Mouse (Mus musculus): ENCODE results near the gene Hyal6.
A peak's percentile ranks its signal among the peaks of the same experiment; 100 is the strongest.

Hyal6 gene

DNA sequence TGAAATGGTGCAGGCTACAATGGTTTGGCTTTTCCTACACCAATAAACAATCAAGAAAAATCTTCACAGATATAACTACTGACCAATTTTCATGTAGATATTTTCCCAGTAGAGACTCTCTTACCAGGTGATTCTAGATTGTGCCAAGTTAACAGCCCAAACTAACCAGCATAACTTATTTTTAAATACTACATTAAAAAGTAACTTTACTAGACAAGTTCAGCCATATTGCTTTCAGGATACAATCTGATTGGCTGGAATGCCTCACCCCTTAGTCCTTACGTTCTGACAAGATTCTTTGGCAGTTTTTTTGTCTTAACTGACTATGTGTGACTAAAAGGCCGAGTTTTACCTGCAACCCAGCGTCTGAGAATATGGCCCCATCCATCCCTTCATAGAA is at the start of gene Hyal6:
TSS of gene Hyal6 (plus strand) at position 301 of the 400 bp plus-strand sequence.
- DNase-seq (ENCODE audit: low read depth, low spot score), result no peak

DNA sequence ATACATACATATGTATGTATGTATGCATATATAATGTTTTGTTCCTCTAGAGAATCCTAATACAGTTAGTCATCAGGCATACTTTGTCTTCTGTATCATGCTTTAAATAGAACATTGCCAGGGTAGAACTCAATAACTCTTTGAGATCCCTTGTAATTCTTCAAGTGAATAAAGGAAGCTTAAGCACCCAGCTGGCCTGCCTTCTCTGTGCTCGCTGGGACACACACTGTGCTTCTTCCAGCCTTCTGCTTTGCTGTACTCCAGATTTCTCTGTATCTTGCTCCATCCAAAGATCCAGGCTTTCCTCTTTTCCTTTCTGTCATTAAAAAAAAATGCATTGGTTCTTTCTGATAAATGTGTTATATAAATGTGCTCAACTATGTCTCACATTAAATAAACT is 45.2 kb upstream of the Hyal6 start:
- DNase-seq (ENCODE audit: low read depth, low spot score), result no peak

DNA sequence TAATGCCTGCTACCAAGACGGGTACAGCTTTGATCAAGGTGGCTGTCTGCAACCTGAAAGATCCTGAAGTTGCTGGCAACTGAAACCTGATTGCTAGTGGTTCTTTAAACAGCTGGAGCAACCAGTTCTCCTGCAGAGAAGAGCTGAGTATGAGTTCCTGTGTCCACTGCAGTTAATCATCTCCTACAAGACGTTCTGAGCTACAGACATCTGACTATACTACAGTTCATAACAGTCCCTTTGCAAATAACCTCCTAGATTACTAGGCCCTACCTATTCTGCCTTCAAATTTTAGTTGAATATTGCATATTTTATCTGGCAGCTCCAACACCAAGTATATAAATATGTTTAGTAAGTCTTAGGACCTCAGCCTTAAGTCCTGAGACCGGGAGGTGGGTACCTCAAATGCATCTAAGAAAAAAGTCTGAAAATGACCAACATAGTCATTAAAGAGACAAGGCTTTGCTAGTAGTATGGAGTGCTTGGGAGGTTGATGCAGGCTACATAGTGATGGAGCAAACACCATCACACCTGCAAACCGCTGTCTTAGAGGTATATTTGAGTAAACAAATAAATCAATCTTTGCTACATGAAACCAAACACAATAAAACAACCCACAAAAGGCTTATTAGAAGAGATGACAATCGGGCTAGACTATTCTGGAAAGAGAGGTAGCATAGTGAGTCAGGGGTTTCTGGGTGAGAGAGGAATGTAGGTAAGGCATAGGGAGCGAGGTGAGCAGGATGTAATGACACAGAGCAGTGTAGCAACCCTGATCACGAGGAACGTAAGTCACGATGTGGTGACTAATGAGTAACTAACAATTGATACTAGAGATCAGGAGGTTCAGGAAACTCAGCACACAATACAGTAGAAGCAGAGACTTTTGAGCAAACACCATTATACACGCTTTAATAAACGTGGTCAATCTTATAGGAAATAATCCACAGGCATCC is 38.3 kb upstream of the Hyal6 start:
- no peak for DNase-seq (ENCODE audit: low read depth, low spot score)

GRCm38 (mm10) chr6:24696117-24696516 is 36.9 kb upstream of the Hyal6 start:
- DNase-seq (ENCODE audit: low read depth, low spot score), result no peak

DNA sequence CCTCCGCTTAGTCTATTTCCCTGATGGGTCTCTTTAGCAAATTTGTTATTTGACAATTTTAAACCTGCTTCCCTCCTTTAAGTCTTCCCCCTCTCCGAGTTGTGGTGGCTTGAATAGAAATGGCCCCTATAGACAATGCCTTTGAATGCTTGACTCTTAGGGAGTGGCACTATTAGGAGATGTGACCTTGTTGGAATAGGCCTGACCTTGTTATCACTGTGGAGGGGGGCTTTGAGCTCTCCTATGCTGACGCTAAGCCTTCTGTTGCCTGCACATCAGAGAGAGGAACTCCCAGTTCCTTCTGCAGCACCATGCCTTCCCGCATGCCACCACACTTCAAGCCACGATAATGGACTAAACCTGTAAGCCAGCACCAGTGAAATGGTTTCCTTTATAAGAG is 35.8 kb upstream of the Hyal6 start:
- DNase-seq (ENCODE audit: low read depth, low spot score), result no peak

DNA sequence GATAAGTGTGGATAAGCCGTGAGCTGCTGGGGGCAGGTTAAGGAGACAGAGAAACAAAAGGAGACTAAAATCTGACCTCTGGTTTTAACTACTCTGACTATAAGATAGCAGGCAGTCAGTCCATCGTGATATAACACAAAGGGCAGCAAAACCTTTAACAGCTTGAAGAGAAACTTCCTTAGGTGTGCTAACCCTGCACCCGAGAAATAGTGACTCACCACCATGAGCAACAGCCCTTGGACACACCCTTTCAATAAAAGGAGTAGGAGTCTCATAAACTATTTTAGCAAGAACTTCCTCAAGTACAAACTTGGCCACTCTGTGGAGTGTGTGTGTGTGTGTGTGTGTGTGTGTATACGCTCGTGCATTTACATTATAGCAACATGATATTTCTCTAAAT is 26.0 kb upstream of the Hyal6 start:
- DNase-seq (ENCODE audit: low read depth, low spot score), result no peak

DNA sequence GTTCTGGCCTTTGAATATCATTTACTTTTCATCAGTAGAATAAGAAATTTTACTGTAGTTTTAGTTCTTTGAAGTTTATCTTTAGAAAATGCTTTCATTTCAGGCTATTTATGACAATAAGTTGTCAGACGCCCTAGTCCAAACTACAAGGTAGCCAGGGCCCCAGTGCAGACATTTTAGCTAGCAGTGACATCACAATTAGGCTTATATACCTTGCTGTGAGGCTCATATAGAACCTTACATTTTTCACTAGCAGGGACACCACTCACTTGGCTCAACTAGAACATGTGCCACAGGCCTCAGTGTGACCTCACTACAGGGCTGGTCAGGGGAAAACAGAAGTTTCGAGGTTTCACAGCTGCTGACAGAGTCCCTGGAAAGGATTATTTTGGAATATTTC is 25.5 kb upstream of the Hyal6 start:
- DNase-seq (ENCODE audit: low read depth, low spot score), result no peak

- DNase-seq (ENCODE audit: low read depth, low spot score), result peak; percentile 11
Measured at GRCm38 (mm10) chr6:24721317-24722099, 11.5 kb upstream of the Hyal6 start.

DNA sequence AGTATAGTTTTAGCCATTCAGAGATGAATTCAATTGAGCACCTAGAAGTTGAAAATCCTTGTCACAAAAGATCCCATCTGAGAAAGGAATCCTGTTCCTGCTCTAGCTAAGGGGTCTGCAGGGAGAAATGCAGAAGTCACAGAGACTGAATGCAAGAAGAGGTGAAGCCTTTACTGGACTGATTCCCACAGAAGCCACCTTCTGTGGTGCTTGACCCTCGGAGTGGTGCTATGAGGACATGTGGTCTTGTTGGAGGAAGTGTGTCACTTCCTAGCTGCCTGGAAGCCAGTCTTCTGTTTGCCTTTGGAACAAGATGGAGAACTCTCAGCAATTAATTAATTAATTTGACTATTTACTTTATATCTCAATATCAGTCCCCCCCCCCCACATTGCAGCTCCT is 4.9 kb upstream of the Hyal6 start:
- DNase-seq (ENCODE audit: low read depth, low spot score), result no peak

DNA sequence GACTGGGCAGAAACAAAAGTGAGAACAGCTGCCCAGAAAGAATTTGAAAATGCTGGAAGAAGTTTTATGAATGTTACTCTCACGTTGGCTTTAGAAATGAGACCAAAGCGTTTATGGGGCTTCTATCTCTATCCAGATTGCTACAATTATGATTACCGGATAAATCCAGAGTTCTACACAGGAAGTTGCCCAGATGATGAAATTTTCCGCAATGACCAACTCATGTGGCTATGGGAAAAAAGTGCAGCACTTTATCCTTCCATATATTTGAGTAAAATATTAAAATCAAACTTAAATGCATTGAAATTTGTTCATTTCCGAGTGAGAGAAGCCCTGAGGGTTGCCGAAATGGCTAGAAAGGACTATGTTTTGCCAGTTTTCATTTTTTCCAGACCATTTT is 1.5 kb downstream of the Hyal6 start:
- DNase-seq (ENCODE audit: low read depth, low spot score), result no peak

DNA sequence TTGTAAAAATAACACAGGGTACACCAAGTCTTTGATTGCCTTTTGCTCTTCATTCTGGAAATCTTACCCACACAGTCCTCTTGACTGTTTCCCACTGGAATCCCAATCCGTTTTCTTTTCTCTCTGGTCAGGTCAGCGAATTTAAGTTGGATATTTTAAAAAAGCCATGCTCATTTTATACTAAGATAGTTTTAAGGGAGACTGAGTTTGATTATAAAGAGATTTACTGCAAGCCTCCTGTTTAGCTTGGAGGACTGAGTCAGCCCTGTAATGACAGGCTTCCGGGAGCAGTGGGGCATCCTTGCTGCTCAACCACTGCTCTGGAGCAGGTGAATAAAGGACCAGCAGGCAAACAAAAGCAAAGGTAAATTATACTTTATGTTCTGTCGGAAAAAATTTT is 15.0 kb downstream of the Hyal6 start, which contains the start of gene Hyal4:
TSS of gene Hyal4 (plus strand) at position 301 of the 400 bp plus-strand sequence.
- DNase-seq (ENCODE audit: low read depth, low spot score), result no peak

DNA sequence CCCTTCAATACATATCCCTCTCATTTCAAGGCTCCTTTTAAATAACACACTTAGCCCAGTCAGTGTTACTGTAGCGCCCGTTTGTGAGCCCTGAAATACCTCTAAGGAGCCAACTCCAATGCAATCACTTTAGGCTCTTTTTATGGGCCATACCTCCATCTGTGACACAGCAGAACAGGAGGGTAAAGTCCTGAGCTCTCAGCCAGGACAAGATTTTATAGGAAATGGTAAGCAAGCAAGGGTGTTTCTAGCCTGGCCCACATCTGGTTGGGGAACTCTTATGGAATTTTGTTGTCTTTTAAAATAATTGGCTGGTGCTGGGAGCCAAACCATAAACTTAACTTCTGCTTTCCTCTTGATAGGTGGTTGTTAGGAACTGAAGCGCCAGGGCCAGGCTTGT is 26.2 kb downstream of the Hyal6 start:
- no peak for DNase-seq (ENCODE audit: low read depth, low spot score)

DNA sequence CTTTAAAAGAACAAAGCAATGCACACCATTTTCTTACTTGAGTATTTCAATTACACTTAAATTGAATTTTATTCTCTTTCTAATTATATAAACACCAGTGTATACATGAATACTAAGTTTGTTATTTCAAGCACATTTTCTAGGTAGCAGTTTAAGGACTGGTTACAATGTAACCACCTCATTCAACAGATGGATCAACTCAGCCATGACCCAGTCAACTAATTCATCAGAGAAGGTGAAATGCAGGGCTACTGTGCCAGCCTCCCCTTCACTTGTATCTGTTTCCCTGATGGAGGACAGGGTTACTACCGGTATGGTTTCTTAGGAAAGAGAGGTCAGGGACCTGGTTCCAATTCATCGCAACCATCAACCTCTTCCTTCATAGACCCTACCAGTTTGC is 33.2 kb downstream of the Hyal6 start:
- DNase-seq (ENCODE audit: low read depth, low spot score), result no peak

DNA sequence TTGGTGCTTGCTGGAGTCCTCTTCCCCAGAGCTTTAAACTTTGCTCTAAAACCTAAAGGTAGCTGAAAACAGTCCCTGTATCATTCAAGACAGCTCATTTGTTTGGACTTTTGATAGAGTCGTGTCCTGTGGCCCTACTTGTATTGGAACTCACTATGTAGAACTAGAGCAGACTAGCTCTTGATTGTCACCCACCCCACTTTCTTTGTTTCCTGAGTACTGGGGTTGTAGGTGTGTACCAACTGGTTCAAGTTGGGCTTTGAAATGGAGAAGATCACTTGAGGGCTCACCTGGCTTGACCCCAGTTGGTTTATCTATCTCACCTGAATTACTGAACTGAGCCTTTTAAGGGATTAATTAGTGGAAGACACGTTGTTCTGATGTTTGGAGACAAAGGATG is 46.1 kb downstream of the Hyal6 start:
- DNase-seq (ENCODE audit: low read depth, low spot score), result no peak

DNA sequence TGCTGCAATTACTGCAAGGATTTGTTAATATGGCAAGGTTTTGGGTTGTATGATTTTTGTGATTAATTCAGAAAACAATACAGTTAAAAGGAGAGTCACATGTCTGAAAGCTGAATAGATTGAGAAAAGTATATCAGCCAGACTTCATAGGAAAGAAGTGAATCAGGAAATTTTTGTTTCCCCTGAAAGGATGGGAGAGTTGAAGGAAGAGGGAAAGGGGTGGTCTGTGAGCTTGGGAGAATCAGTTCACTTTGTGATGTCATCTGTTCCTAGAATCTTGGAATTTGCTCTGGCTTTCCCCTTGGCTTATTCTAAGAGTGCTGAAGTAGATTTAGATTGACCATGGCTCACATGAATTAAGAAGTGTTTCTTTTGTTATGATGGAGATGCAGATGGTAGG is 57.8 kb downstream of the Hyal6 start, which contains the start of gene Spam1:
TSS of gene Spam1 (plus strand) at position 301 of the 400 bp plus-strand sequence.
- DNase-seq (ENCODE audit: low read depth, low spot score), result no peak
